Mouse (Mus musculus) gastrocnemius, adult 8-10 months (tissue): ENCODE data around the gene Rabac1. TPM values are rescaled to one million over a fixed set of nuclear protein-coding genes. Genes with fewer than 3 reads are reported as not detected.

Experiments used
- DNase-seq, 2 experiments: peaks; one replicate each; pipeline ENCODE4 v3.0.0; 2022; ENCODE audit warnings: low spot score in 2 of 2
- total RNA-seq, 4 experiments: library from RNA; stranded (reverse); gene quantifications; 2 replicates each; pipeline ENCODE4 v1.2.4; 2022

Rabac1 gene
- total RNA-seq = 100 to 1,000 TPM; 255 to 297 (median 267) TPM

GRCm38 (mm10) chr7:24971972-24972893 is at the start of gene Rabac1:
Rabac1 (minus strand) TSS chr7:24972754.
- DNase-seq = peak; percentile 87 to 90

GRCm38 (mm10) chr7:25011592-25011991 is 39.0 kb upstream of the Rabac1 start:
- DNase-seq = no peak

GRCm38 (mm10) chr7:25010090-25010913 is 37.7 kb upstream of the Rabac1 start:
- DNase-seq = no peak

- no peak for DNase-seq
Measured at GRCm38 (mm10) chr7:25009099-25009700, 36.6 kb upstream of the Rabac1 start.

GRCm38 (mm10) chr7:25008635-25009034 is 36.1 kb upstream of the Rabac1 start:
- DNase-seq = no peak

- no peak for DNase-seq
Measured at GRCm38 (mm10) chr7:25007609-25008374, 35.2 kb upstream of the Rabac1 start.

- DNase-seq = no peak
Measured at GRCm38 (mm10) chr7:25006586-25007364, 34.2 kb upstream of the Rabac1 start.

- no peak for DNase-seq
Measured at GRCm38 (mm10) chr7:25006171-25006570, 33.6 kb upstream of the Rabac1 start.

- DNase-seq = no peak
Measured at GRCm38 (mm10) chr7:25005421-25006065, 33.0 kb upstream of the Rabac1 start, which contains the start of gene Atp1a3. Atp1a3 (minus strand) TSS chr7:25005958.

GRCm38 (mm10) chr7:25004806-25005205 is 32.3 kb upstream of the Rabac1 start:
- no peak for DNase-seq

- DNase-seq = no peak
Measured at GRCm38 (mm10) chr7:25003820-25004388, 31.4 kb upstream of the Rabac1 start.

- DNase-seq = no peak
Measured at GRCm38 (mm10) chr7:25003291-25003690, 30.7 kb upstream of the Rabac1 start.

GRCm38 (mm10) chr7:25000711-25001110 is 28.2 kb upstream of the Rabac1 start:
- no peak for DNase-seq

GRCm38 (mm10) chr7:25000211-25000610 is 27.7 kb upstream of the Rabac1 start:
- no peak for DNase-seq

- no peak for DNase-seq
Measured at GRCm38 (mm10) chr7:24993081-24993480, 20.5 kb upstream of the Rabac1 start.

GRCm38 (mm10) chr7:24990478-24990877 is 17.9 kb upstream of the Rabac1 start:
- no peak for DNase-seq

GRCm38 (mm10) chr7:24987941-24988340 is 15.4 kb upstream of the Rabac1 start:
- DNase-seq = no peak

- DNase-seq = no peak
Measured at GRCm38 (mm10) chr7:24985799-24986198, 13.2 kb upstream of the Rabac1 start.

GRCm38 (mm10) chr7:24984307-24984706 is 11.8 kb upstream of the Rabac1 start:
- no peak for DNase-seq
